Mouse (Mus musculus): Measurements from ENCODE around the gene Cdc42ep2.
A peak's percentile ranks its signal among the peaks of the same experiment; 100 is the strongest.

DNA sequence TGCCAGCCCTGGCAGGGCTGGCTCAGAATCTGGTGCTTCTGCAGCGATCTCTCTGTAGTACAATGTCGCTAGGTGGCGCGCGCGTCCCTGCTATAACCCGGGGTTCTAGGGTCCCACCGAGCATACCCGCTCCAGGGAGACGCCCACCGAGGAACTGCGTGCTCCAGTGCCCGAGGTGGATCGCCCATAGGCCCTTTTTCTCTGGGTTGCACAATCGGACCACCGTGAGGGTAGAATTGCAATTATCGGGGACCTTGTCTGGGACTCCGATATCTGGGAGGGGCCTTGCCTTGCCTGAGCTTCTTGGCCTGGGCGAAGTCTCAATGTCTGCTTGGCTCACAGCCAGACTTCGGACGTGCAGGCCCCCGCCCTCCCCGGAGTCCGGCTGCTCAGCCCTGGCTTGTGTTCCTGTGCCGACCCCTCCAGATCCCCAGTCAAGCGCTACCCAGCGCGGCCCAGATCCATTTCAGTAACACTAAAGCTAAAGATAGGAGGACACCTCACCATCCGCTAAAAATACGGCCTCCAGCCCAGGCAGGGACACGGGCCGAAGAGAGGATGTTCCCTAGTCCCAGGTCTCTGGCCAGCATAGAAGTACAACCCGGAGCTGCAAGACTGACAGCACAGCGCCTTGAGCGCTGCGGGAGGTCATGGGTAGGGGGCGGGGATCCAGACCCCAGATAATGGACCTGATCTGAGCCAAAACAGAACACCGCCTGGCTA lies 465 bp downstream of the Cdc42ep2 start:
- TF ChIP-seq ZC3H11A (IDR thresholded peaks at IDR 0.05; ENCODE audit: borderline replicate concordance, low read depth, low read length) (peak; percentile 53; the same call in 1 of the 2 replicates), ZNF384 (IDR thresholded peaks at IDR 0.05; ENCODE audit: low read depth, low read length) (no peak), MAFK (IDR thresholded peaks at IDR 0.05; ENCODE audit: insufficient read depth, low read depth, low read length) (no peak)
